Mouse (Mus musculus) heart, adult 2 months (tissue): ENCODE results near the gene Dbf4.
A peak's percentile ranks its signal among the peaks of the same experiment; 100 is the strongest.

Experiments
- CTCF ChIP-seq: fragments of 200-600 bp; IDR thresholded peaks from 2 replicates; pipeline ENCODE4 v1.8.1; 2022; ENCODE audit warnings: antibody characterized with exemption, mild to moderate bottlenecking, moderate library complexity
- EP300 ChIP-seq: fragments of 200-500 bp; IDR thresholded peaks from 2 replicates; pipeline ENCODE4 v1.6.1; 2011; ENCODE audit warnings: low read depth, low read length, control low read depth; ENCODE audit not compliant: insufficient read depth
- POLR2A ChIP-seq: fragments of 200-500 bp; IDR thresholded peaks from 2 replicates; pipeline ENCODE4 v1.6.1; 2011; ENCODE audit warnings: mild to moderate bottlenecking, low read depth, low read length, control low read depth; ENCODE audit not compliant: insufficient read depth

GRCm38 (mm10) chr5:8367614-8368327 is 54.7 kb downstream of the Dbf4 start, which contains the start of gene Adam22:
- TF ChIP-seq CTCF, result peak; percentile 50
- TF ChIP-seq POLR2A, result no peak
- no peak for TF ChIP-seq EP300
